Mouse (Mus musculus) activated CD4-positive, CD25-positive, alpha-beta regulatory T cell, adult 9 weeks (primary cell): ENCODE data around the gene Phf5a. TPM values are rescaled to one million over a fixed set of nuclear protein-coding genes. Genes with fewer than 3 reads are reported as not detected.

Source experiments
- polyA plus RNA-seq: library from polyadenylated mRNA; unstranded; fragments of 100-300 nt; shearing (Covaris generic); gene quantifications from one replicate; pipeline ENCODE4 v1.2.1, GENCODE M21; 2017

Gene Phf5a
- 110 TPM for polyA plus RNA-seq

GRCm38 (mm10) chr15:81871604-81872261 lies at the start of gene Phf5a:
Phf5a (minus strand) TSS chr15:81871911.

DNA sequence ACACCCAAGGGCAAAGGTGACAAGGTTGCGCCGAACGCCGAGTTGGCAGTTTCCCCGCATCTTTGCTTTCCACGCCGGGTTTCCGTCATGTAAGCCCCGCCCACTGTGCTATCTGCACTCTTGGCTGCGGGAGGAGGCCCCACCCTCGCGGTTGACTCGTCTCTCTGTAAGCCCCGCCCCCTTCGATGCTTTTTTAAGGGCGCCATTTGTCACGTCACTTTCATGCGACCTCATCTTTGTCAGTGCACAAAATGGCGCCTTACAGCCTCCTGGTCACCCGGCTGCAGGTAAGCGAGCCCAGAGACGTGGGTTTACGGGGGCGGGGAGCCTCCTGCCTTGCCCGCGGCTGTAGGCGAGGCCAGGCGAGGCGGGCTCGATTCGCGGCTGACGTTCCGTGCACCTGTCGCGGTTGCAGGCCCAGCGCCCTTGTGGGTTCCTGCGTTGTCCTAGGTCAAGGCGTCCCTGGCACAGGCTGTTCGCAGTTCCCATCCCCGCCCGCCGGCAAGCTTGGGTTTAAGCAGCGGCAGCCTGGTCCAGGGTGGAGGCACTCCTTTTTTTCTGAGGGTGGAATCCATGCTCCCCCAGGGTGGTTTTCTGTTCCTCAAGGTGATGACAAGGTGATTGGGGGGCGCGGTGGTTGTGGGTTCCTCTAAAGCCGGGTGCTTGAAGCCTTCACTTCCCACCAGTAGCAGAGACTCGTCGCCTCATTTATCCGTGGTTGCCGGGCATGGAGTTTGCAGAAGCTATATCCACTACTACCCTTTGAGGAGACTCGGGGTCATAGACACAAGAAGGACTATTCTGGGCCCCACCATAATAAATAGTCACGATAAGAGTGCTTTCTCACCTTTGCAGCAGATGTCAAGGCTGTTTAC lies 788 bp upstream of the Phf5a start, which contains the start of gene Aco2:
Aco2 (plus strand) TSS at position 48 of the 875 bp plus-strand sequence.

DNA sequence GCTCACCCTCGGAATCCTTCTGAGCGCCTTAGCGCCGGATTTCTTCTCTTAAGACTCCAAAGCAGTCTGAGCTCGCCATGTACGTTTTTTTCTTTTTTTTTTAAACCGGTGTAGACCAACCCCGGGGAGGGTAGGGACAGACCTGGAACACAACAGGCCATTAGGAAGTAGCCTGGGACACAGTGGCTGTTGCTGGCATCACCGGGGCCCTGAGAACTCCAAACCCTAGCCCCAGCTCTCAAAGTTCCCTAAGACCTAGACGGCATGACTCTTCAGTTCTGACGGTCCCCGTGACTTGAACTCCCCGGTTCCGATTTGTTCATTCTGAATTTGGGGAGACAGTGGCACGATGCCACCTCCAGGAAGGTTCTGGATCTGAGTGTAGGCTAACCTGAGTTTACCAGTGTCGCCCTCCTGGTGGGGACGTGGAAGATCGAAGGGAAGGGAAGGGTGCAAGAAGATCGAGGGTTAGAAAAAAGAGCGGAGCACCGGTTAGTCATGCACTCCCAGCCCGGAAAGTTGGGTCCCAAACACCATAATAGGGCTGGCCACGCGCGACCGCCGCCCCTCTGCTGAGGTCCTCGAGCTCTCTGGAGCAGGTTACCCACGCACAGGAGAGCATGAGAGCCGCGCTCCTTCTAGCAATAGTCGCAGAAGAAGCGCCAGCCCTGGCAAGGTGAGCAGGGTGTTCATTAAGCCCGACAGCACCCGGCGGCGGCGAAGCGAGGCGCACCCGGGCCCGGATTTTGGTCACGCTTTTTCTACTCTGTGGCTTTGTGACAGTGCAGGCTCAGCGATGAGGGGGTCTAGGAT lies 13.0 kb downstream of the Phf5a start, which contains the start of gene Tob2:
Tob2 (minus strand) TSS at position 280 of the 813 bp plus-strand sequence.

Other genes with a start within 250 kb of the Phf5a start
- 33.7 TPM for gene L3mbtl2, start 208.0 kb downstream of the Phf5a start, polyA plus RNA-seq
- gene Chadl, start 174.6 kb downstream of the Phf5a start, polyA plus RNA-seq = 4.7 TPM
- 6.3 TPM for gene Zc3h7b, start 126.9 kb downstream of the Phf5a start, polyA plus RNA-seq
- gene Rangap1, start 126.4 kb downstream of the Phf5a start, polyA plus RNA-seq = 98.3 TPM
- 13.4 TPM for gene Tef, start 69.5 kb downstream of the Phf5a start, polyA plus RNA-seq
- 79.1 TPM for gene Tob2, start 13.1 kb downstream of the Phf5a start, polyA plus RNA-seq
- gene Aco2, start 398 bp upstream of the Phf5a start, polyA plus RNA-seq = 135 TPM
- 36.9 TPM for gene Polr3h, start 54.3 kb upstream of the Phf5a start, polyA plus RNA-seq
- not detected for gene Csdc2, start 64.8 kb upstream of the Phf5a start, polyA plus RNA-seq
- 10.6 TPM for gene Pmm1, start 89.0 kb upstream of the Phf5a start, polyA plus RNA-seq
- gene 1700029P11Rik, start 108.6 kb upstream of the Phf5a start, polyA plus RNA-seq = not detected
- gene Xrcc6, start 115.9 kb upstream of the Phf5a start, polyA plus RNA-seq = 73.3 TPM
- gene Desi1, start 162.0 kb upstream of the Phf5a start, polyA plus RNA-seq = 34.1 TPM
- gene Snu13, start 175.7 kb upstream of the Phf5a start, polyA plus RNA-seq = 188 TPM
- not detected for gene 4930407I10Rik, start 187.2 kb upstream of the Phf5a start, polyA plus RNA-seq
- gene Mei1, start 198.1 kb upstream of the Phf5a start, polyA plus RNA-seq = 0.09 TPM